Mouse (Mus musculus): Measurements from ENCODE around the gene Vrk3. TPM values are rescaled to one million over a fixed set of nuclear protein-coding genes. Genes with fewer than 3 reads are reported as not detected.
A peak's percentile ranks its signal among the peaks of the same experiment; 100 is the strongest.

Vrk3 gene
- total and polyA plus RNA-seq, 3 experiments, result 44.9 to 72.0 (median 48.8) TPM

DNA sequence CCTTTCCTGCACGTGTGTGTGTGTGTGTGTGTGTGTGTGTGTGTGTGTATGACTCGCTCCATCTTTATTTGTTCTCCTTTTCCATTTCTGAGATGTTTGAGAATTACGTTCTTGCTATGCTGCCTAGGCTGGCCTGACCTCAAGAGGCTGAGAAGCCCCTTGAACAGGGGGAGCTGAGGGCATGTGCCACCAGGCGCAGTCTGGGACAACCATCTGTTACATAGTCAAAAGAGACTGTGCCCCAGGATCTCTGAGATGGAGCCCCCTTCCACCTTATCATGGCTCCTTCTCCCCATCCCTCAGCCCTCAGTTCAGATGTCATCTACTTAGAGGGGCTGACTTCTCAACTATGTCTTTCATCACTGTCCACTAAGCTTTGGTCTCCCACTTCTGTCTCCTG, 66.2 kb downstream of the Vrk3 start:
- peaks cover 42% of the 10 kb centered on the region for H3K4me1 ChIP-seq (ENCODE audit: insufficient read depth, low read depth, low read length)
- H3K4me3 ChIP-seq (ENCODE audit: low read depth, low read length), result peak overlapping the region; percentile 88; the same call in 1 of the 2 replicates
- H3K36me3 ChIP-seq (replicated peaks), result peaks cover 79% of the 10 kb centered on the region
- H3K27me3 ChIP-seq (ENCODE audit: insufficient read depth, low read length), result no peaks in the 10 kb centered on the region
- H3K9me3 ChIP-seq (replicated peaks), result no peaks in the 10 kb centered on the region
- no peak for ATAC-seq (ENCODE audit: extremely low read depth, insufficient number of reproducible peaks, low FRiP score, poor library complexity, severe bottlenecking)
- TF ChIP-seq CTCF (IDR thresholded peaks at IDR 0.05; ENCODE audit: low read depth, low read length) (no peak), POLR2AphosphoS5 (IDR thresholded peaks at IDR 0.05; ENCODE audit: insufficient replicate concordance, low read depth, low read length) (no peak), GATA2 (IDR thresholded peaks at IDR 0.05; ENCODE audit: borderline replicate concordance, low read depth, low read length) (no peak), TAL1 (conservative IDR thresholded peaks at IDR 0.05; ENCODE audit: low read depth, low read length) (no peak), GATA1 (IDR thresholded peaks at IDR 0.05; ENCODE audit: borderline replicate concordance, low read length) (no peak)
- no peak for DNase-seq (ENCODE audit: low spot score)

DNA sequence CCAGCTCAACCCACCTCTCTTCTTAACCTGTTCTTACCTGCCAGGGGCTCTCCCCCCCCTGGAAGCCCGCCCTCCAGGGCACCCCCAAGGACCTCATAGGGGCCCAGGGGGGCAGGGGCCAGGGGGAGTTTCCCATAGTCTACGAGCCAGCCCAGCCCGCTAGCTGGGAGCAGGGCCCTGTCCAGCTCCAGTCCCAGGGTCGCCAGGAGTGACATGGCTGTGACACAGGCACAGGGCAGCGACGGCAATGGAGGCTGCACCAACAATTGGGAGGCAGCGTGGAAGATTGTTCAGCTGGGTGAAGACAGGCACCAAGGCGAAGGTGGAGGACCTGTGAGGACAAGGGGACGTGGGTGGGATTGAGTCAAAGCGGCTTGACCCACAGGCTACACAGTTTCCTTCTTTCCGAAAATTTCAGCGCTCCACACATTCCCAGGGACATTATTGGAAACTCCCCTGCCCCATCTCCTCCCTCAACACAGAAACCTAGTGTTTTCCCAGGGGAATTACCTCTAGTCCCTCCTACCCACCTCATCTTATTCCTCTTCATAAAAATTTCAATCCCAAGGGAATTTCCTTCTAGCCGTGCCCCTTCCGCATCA, 66.8 kb downstream of the Vrk3 start:
- TF ChIP-seq GATA1 (IDR thresholded peaks at IDR 0.05; ENCODE audit: borderline replicate concordance, low read length) (no peak), GATA2 (IDR thresholded peaks at IDR 0.05; ENCODE audit: borderline replicate concordance, low read depth, low read length) (no peak), POLR2AphosphoS5 (IDR thresholded peaks at IDR 0.05; ENCODE audit: insufficient replicate concordance, low read depth, low read length) (no peak), TAL1 (conservative IDR thresholded peaks at IDR 0.05; ENCODE audit: low read depth, low read length) (no peak), CTCF (IDR thresholded peaks at IDR 0.05; ENCODE audit: low read depth, low read length) (no peak)
- peaks cover 49% of the 10 kb centered on the region for H3K4me1 ChIP-seq (ENCODE audit: insufficient read depth, low read depth, low read length)
- no peaks in the 10 kb centered on the region for H3K9me3 ChIP-seq (replicated peaks)
- H3K4me3 ChIP-seq (ENCODE audit: low read depth, low read length), result peak overlapping the region; percentile 88
- H3K27me3 ChIP-seq (ENCODE audit: insufficient read depth, low read length), result no peaks in the 10 kb centered on the region
- peaks cover 82% of the 10 kb centered on the region for H3K36me3 ChIP-seq (replicated peaks)
- DNase-seq (ENCODE audit: low spot score) (no peak), ATAC-seq (ENCODE audit: extremely low read depth, insufficient number of reproducible peaks, low FRiP score, poor library complexity, severe bottlenecking) (no peak)

DNA sequence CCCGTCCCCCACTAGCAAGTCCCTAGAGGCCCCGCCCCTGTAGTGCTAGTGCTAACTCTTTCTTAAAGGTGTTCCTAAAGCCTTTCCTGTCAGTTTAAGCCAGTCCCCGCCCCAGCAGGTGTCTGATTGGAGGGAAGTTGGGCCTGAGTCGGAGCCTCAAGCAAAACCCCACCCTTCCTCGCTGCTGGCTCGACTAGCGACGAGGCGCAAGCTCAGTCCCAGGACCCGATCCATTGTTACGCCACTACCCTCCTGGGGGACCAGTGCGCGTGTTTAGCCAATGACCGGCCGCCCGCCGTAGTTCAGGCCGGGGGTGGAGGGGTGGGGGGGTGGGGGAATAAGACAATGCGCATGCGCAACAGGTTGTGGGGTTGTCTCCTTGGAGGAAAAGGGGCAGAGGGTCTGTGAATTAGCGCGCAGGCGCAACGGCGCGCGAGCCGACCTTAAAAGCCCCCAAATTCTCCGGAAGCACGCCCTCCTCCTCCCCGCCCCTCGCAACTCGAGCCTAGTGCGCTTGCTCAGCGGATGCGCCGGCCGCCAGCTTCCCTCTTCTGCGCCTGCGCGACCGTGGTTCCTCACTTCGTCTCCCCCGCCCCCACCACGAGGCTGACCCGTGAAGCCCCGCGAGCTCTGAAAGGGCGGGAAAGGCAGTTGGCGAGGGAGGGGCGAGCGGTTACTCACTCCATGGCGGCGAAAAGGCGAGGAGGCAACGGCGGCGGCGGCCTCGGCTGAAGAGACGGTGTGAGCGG, 67.7 kb downstream of the Vrk3 start, which contains the start of the genes Nup62 and Il4i1:
TSS of gene Nup62 (plus strand) at position 368 of the 749 bp plus-strand sequence.
TSS of gene Il4i1 (plus strand) at position 667 of the 749 bp plus-strand sequence.
- H3K27me3 ChIP-seq (ENCODE audit: insufficient read depth, low read length), result no peaks in the 10 kb centered on the region
- no peak for TF ChIP-seq GATA1 (IDR thresholded peaks at IDR 0.05; ENCODE audit: borderline replicate concordance, low read length)
- no peak for TF ChIP-seq POLR2AphosphoS5 (IDR thresholded peaks at IDR 0.05; ENCODE audit: insufficient replicate concordance, low read depth, low read length)
- no peak for TF ChIP-seq GATA2 (IDR thresholded peaks at IDR 0.05; ENCODE audit: borderline replicate concordance, low read depth, low read length)
- no peaks in the 10 kb centered on the region for H3K9me3 ChIP-seq (replicated peaks)
- ATAC-seq (ENCODE audit: extremely low read depth, insufficient number of reproducible peaks, low FRiP score, poor library complexity, severe bottlenecking) (peak; percentile 89), DNase-seq (ENCODE audit: low spot score) (peak; percentile 94)
- peak within 1 kb of the TSS; percentile 88 for H3K4me3 ChIP-seq (ENCODE audit: low read depth, low read length)
- H3K36me3 ChIP-seq (replicated peaks), result peaks cover 85% of the 10 kb centered on the region
- peaks cover 57% of the 10 kb centered on the region for H3K4me1 ChIP-seq (ENCODE audit: insufficient read depth, low read depth, low read length)

DNA sequence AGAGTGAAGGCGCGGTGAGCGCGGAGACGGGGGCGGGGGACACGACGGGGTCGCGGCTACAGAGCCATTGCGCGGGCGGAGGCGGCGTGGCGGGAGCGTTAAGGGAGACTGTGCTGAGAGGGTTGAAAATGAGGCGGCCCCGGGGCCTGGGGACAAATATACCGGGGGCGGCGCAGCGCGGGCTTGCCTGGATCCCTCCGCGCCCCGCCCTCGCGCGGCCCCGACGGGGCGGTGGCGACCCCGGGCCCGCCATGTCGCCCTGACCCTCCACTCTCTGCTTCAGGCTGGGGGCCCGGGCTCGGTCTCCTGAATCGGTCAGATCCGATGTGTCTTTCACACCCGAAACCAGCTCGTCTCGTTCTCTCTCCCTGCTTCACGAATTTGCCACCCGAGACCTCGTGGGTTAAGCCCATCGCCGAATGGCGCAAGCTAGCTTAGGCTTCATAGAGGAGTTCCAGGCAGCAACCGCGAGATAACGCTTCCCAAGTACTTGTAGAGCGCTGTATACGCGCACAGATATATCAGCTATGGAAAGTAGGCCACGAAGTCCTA, 68.3 kb downstream of the Vrk3 start, which contains the start of gene Atf5:
TSS of gene Atf5 (minus strand) at position 189 of the 552 bp plus-strand sequence.
- Histone ChIP-seq H3K4me3 (ENCODE audit: low read depth, low read length) (peak within 1 kb of the TSS; percentile 88), H3K4me1 (ENCODE audit: insufficient read depth, low read depth, low read length) (peaks cover 64% of the 10 kb centered on the region), H3K9me3 (replicated peaks) (no peaks in the 10 kb centered on the region), H3K36me3 (replicated peaks) (peaks cover 85% of the 10 kb centered on the region), H3K27me3 (ENCODE audit: insufficient read depth, low read length) (no peaks in the 10 kb centered on the region)
- DNase-seq (ENCODE audit: low spot score) (peak; percentile 72), ATAC-seq (ENCODE audit: extremely low read depth, insufficient number of reproducible peaks, low FRiP score, poor library complexity, severe bottlenecking) (no peak)
- no peak for TF ChIP-seq TAL1 (conservative IDR thresholded peaks at IDR 0.05; ENCODE audit: low read depth, low read length)

DNA sequence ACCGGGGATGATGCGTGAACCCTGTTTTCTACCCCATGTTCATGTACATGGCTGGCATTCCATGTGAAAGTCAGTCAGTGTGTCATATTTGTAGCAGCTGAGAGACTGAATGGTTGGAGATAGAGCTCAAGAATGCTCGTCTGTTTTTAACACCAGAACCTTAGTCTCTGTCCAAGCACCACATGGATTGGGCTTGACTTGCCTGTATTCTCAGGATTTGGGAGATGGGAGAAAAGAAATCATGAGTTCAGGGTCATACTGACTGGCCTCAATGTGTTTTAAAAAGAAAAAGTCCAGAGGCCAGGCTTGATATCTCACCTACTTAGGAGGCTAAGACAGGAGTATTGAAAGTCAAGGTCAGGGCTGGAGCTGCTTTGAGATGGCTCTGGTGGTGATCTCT, 69.2 kb downstream of the Vrk3 start:
- Histone ChIP-seq H3K4me3 (ENCODE audit: low read depth, low read length) (peak overlapping the region; percentile 88), H3K36me3 (replicated peaks) (peaks cover 82% of the 10 kb centered on the region), H3K4me1 (ENCODE audit: insufficient read depth, low read depth, low read length) (peaks cover 67% of the 10 kb centered on the region), H3K9me3 (replicated peaks) (no peaks in the 10 kb centered on the region), H3K27me3 (ENCODE audit: insufficient read depth, low read length) (no peaks in the 10 kb centered on the region)
- TF ChIP-seq GATA1 (IDR thresholded peaks at IDR 0.05; ENCODE audit: borderline replicate concordance, low read length), result no peak
- no peak for TF ChIP-seq TAL1 (conservative IDR thresholded peaks at IDR 0.05; ENCODE audit: low read depth, low read length)
- TF ChIP-seq GATA2 (IDR thresholded peaks at IDR 0.05; ENCODE audit: borderline replicate concordance, low read depth, low read length), result no peak
- TF ChIP-seq POLR2AphosphoS5 (IDR thresholded peaks at IDR 0.05; ENCODE audit: insufficient replicate concordance, low read depth, low read length), result no peak
- TF ChIP-seq CTCF (IDR thresholded peaks at IDR 0.05; ENCODE audit: low read depth, low read length), result no peak
- ATAC-seq (ENCODE audit: extremely low read depth, insufficient number of reproducible peaks, low FRiP score, poor library complexity, severe bottlenecking), result no peak
- no peak for DNase-seq (ENCODE audit: low spot score)

DNA sequence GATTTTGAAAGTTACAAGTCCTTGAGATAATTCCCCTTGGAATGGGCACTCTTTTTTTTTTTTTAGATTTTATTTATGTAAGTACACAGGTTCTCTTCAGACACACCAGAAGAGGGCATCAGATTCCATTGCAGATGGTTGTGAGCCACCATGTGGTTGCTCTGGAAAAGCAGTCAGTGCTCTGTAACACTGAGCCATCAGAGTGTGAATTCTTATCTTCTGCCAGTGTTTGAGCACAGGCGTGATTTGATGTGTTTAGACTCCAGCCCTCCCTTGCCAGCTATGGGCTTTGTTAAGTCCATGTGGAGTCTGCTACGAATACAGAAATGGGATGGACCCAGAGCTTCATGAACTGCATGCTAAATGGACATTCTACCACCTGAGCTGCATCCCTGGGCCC, 70.0 kb downstream of the Vrk3 start:
- no peaks in the 10 kb centered on the region for H3K27me3 ChIP-seq (ENCODE audit: insufficient read depth, low read length)
- no peak for TF ChIP-seq GATA1 (IDR thresholded peaks at IDR 0.05; ENCODE audit: borderline replicate concordance, low read length)
- TF ChIP-seq TAL1 (conservative IDR thresholded peaks at IDR 0.05; ENCODE audit: low read depth, low read length), result no peak
- TF ChIP-seq POLR2AphosphoS5 (IDR thresholded peaks at IDR 0.05; ENCODE audit: insufficient replicate concordance, low read depth, low read length), result no peak
- no peak for TF ChIP-seq CTCF (IDR thresholded peaks at IDR 0.05; ENCODE audit: low read depth, low read length)
- no peak for TF ChIP-seq GATA2 (IDR thresholded peaks at IDR 0.05; ENCODE audit: borderline replicate concordance, low read depth, low read length)
- peaks cover 82% of the 10 kb centered on the region for H3K36me3 ChIP-seq (replicated peaks)
- H3K9me3 ChIP-seq (replicated peaks), result no peaks in the 10 kb centered on the region
- DNase-seq (ENCODE audit: low spot score), result no peak
- H3K4me1 ChIP-seq (ENCODE audit: insufficient read depth, low read depth, low read length), result peaks cover 68% of the 10 kb centered on the region
- H3K4me3 ChIP-seq (ENCODE audit: low read depth, low read length), result peak overlapping the region; percentile 88
- ATAC-seq (ENCODE audit: extremely low read depth, insufficient number of reproducible peaks, low FRiP score, poor library complexity, severe bottlenecking), result no peak
